Mouse (Mus musculus) small intestine, adult 2 months (tissue): ENCODE data around the gene Tmed9. TPM values are rescaled to one million over a fixed set of nuclear protein-coding genes. Genes with fewer than 3 reads are reported as not detected.

ENCODE experiments used
- H3K27ac ChIP-seq: fragments of 200-500 bp; 2 replicates; pipeline ENCODE4 v1.5.1; 2012; ENCODE audit warnings: low read depth, low read length, control low read depth, inconsistent platforms; ENCODE audit not compliant: insufficient read depth
- H3K27me3 ChIP-seq: fragments of 200-500 bp; 2 replicates; pipeline ENCODE4 v1.6.1; 2012; ENCODE audit warnings: mild to moderate bottlenecking, moderate library complexity, low read length, inconsistent platforms; ENCODE audit not compliant: control insufficient read depth, insufficient read depth
- H3K36me3 ChIP-seq: fragments of 200-500 bp; 2 replicates; pipeline ENCODE4 v1.6.1; 2012; ENCODE audit warnings: mild to moderate bottlenecking, low read length, control low read depth, inconsistent platforms; ENCODE audit not compliant: control insufficient read depth, insufficient read depth
- H3K4me1 ChIP-seq: fragments of 200-500 bp; 2 replicates; pipeline ENCODE4 v1.6.1; 2012; ENCODE audit warnings: low read length, inconsistent platforms, mixed read lengths; ENCODE audit not compliant: control insufficient read depth, insufficient read depth, insufficient read length
- H3K4me3 ChIP-seq: fragments of 200-500 bp; 2 replicates; pipeline ENCODE4 v1.5.1; 2012; ENCODE audit warnings: low read depth, mild to moderate bottlenecking, control low read depth, inconsistent platforms, low read length, moderate library complexity
- CTCF ChIP-seq: fragments of 200-500 bp; IDR thresholded peaks from 2 replicates; pipeline ENCODE4 v1.5.1; 2012; ENCODE audit warnings: low read depth, mild to moderate bottlenecking, control low read depth, inconsistent platforms, low read length, moderate library complexity, mixed read lengths; ENCODE audit not compliant: insufficient replicate concordance, insufficient read length; ENCODE audit errors: extremely low read depth
- POLR2A ChIP-seq: fragments of 200-500 bp; IDR thresholded peaks from 2 replicates; pipeline ENCODE4 v1.6.1; 2012; ENCODE audit warnings: low read depth, mild to moderate bottlenecking, control low read depth, inconsistent platforms, low read length, moderate library complexity
- WGBS: fragments of 180-500 bp; shearing (Covaris S2); methylation state at CpG from one replicate; pipeline ENCODE4 v1.1.7; 2018; 5-methylcytosine and 5-hydroxymethylcytosine counted together
- polyA plus RNA-seq: library from polyadenylated mRNA; depleted of rRNA; stranded (reverse); fragments of >200 nt; gene quantifications from 2 replicates; pipeline ENCODE4 v1.2.3, GENCODE M21; 2012

The Tmed9 gene
- polyA plus RNA-seq, 1 experiment = 21.1 TPM

GRCm38 (mm10) chr13:55578086-55578485, 4.6 kb downstream of the Tmed9 start:
- H3K4me3 ChIP-seq = no peak overlapping the region
- no peak for TF ChIP-seq CTCF
- TF ChIP-seq POLR2A = no peak
- WGBS = 78% methylated on average over 4 of the region's 4 CpGs
- no peaks in the 10 kb centered on the region for H3K4me1 ChIP-seq
- no peak overlapping the region for H3K27ac ChIP-seq
- no peaks in the 10 kb centered on the region for H3K36me3 ChIP-seq
- no peaks in the 10 kb centered on the region for H3K27me3 ChIP-seq

- no peak overlapping the region for H3K27ac ChIP-seq
- WGBS = 71% methylated on average over 4 of the region's 4 CpGs
- no peaks in the 10 kb centered on the region; the same call in 1 of the 2 replicates for H3K4me1 ChIP-seq
- H3K36me3 ChIP-seq = peaks cover 24% of the 10 kb centered on the region
- H3K27me3 ChIP-seq = no peaks in the 10 kb centered on the region
- TF ChIP-seq POLR2A (no peak), CTCF (no peak)
- H3K4me3 ChIP-seq = no peak overlapping the region
Measured at GRCm38 (mm10) chr13:55591961-55592490, 18.5 kb downstream of the Tmed9 start.

GRCm38 (mm10) chr13:55592512-55593253, 19.2 kb downstream of the Tmed9 start:
- Histone ChIP-seq H3K27me3 (no peaks in the 10 kb centered on the region), H3K27ac (no peak overlapping the region; the same call in 1 of the 2 replicates), H3K4me3 (peak overlapping the region; percentile 75), H3K4me1 (no peaks in the 10 kb centered on the region; the same call in 1 of the 2 replicates), H3K36me3 (peaks cover 28% of the 10 kb centered on the region)
- 4% methylated on average over 29 of the region's 29 CpGs for WGBS
- TF ChIP-seq CTCF (no peak), POLR2A (peak; percentile 93)

GRCm38 (mm10) chr13:55593254-55593747, 19.8 kb downstream of the Tmed9 start:
- Histone ChIP-seq H3K4me3 (peak overlapping the region; percentile 75), H3K27ac (no peak overlapping the region; the same call in 1 of the 2 replicates), H3K36me3 (peaks cover 32% of the 10 kb centered on the region), H3K4me1 (no peaks in the 10 kb centered on the region; the same call in 1 of the 2 replicates), H3K27me3 (no peaks in the 10 kb centered on the region)
- TF ChIP-seq POLR2A = no peak
- TF ChIP-seq CTCF = no peak
- under 1% methylated on average over 31 of the region's 31 CpGs for whole genome bisulfite sequencing

- TF ChIP-seq CTCF = no peak
- no peak for TF ChIP-seq POLR2A
Measured at GRCm38 (mm10) chr13:55595375-55595774, 21.8 kb downstream of the Tmed9 start.

GRCm38 (mm10) chr13:55596802-55597201, 23.3 kb downstream of the Tmed9 start:
- H3K27me3 ChIP-seq = no peaks in the 10 kb centered on the region
- H3K4me3 ChIP-seq = no peak overlapping the region
- H3K4me1 ChIP-seq = no peaks in the 10 kb centered on the region; the same call in 1 of the 2 replicates
- no peak overlapping the region for H3K27ac ChIP-seq
- peaks cover 32% of the 10 kb centered on the region for H3K36me3 ChIP-seq
- WGBS = 95% methylated on average over 12 of the region's 12 CpGs
- no peak for TF ChIP-seq CTCF
- TF ChIP-seq POLR2A = no peak

More at GRCm38 (mm10) chr13:55595375-55595774, 21.8 kb downstream of the Tmed9 start:
- Histone ChIP-seq H3K27me3 (no peaks in the 10 kb centered on the region), H3K4me1 (no peaks in the 10 kb centered on the region; the same call in 1 of the 2 replicates), H3K27ac (no peak overlapping the region), H3K4me3 (no peak overlapping the region), H3K36me3 (peaks cover 32% of the 10 kb centered on the region)
- WGBS = 88% methylated on average over 12 of the region's 12 CpGs

- 5% methylated on average over 51 of the region's 51 CpGs for WGBS
- peaks cover 33% of the 10 kb centered on the region for H3K36me3 ChIP-seq
- no peak; the same call in none of the 2 replicates for TF ChIP-seq POLR2A
- no peaks in the 10 kb centered on the region; the same call in 1 of the 2 replicates for H3K4me1 ChIP-seq
- peak within 1 kb of the TSS; percentile 95 for H3K4me3 ChIP-seq
- H3K27me3 ChIP-seq = no peaks in the 10 kb centered on the region
- H3K27ac ChIP-seq = peak within 1 kb of the TSS; percentile 11; the same call in 1 of the 2 replicates
Measured at GRCm38 (mm10) chr13:55599566-55600540, 26.3 kb downstream of the Tmed9 start, which contains the start of gene B4galt7. TSS of gene B4galt7 (plus strand) at chr13:55599896.
